Mouse (Mus musculus): ENCODE data around the gene Dlat. TPM values are rescaled to one million over a fixed set of nuclear protein-coding genes. Genes with fewer than 3 reads are reported as not detected.

Gene Dlat
- total and polyA plus RNA-seq, 3 experiments = 36.1 to 61.3 (median 60.0) TPM

DNA sequence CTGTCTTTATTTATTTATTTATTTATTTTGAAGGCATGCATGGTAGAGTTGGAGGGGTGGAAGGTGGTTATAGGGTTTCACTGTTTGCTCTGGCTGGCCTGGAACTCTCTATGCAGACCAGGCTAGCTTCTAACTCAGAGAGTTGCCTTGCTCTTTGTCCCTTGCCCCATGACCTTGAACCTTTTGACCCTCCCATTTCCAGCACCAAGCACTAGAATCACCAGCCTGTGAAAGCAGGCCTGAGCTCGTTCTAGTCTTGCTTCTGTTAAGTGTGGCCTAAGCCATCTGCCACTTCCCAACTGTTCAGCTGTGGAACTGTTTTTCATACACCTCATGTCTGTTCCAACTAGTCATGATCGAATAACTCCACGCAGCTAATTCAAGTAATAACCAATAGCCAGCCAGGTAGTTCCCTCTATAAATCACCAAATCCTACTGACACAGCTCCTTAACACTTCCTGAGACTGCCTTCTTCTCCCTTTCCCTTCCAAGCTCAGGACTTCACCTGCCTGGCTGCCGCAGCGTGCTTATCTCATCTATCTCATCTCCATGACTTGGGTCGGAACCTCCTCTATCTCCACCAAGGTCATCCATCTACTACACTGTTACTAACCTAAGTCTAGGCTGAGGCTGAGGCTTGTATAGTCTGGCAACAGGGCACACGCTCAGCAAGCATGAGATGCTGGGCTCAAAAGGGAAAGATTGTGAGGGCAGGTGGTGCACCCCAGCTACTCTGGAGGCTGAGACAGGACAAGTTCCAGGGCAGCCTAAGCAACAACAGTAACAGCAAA, 57.3 kb downstream of the Dlat start:
- DNase-seq (ENCODE audit: low spot score) (no peak), ATAC-seq (ENCODE audit: extremely low read depth, insufficient number of reproducible peaks, low FRiP score, poor library complexity, severe bottlenecking) (no peak)
- peaks cover 35% of the 10 kb centered on the region for H3K4me1 ChIP-seq (ENCODE audit: insufficient read depth, low read depth, low read length)
- peaks cover 56% of the 10 kb centered on the region for H3K36me3 ChIP-seq (replicated peaks)
- H3K9me3 ChIP-seq (replicated peaks) = no peaks in the 10 kb centered on the region
- TF ChIP-seq POLR2AphosphoS5 (IDR thresholded peaks at IDR 0.05; ENCODE audit: insufficient replicate concordance, low read depth, low read length) (no peak), GATA2 (IDR thresholded peaks at IDR 0.05; ENCODE audit: borderline replicate concordance, low read depth, low read length) (no peak), GATA1 (IDR thresholded peaks at IDR 0.05; ENCODE audit: borderline replicate concordance, low read length) (no peak), CTCF (IDR thresholded peaks at IDR 0.05; ENCODE audit: low read depth, low read length) (no peak), TAL1 (conservative IDR thresholded peaks at IDR 0.05; ENCODE audit: low read depth, low read length) (no peak)
- no peaks in the 10 kb centered on the region for H3K27me3 ChIP-seq (ENCODE audit: insufficient read depth, low read length)
- H3K4me3 ChIP-seq (ENCODE audit: low read depth, low read length) = peak overlapping the region; percentile 97

DNA sequence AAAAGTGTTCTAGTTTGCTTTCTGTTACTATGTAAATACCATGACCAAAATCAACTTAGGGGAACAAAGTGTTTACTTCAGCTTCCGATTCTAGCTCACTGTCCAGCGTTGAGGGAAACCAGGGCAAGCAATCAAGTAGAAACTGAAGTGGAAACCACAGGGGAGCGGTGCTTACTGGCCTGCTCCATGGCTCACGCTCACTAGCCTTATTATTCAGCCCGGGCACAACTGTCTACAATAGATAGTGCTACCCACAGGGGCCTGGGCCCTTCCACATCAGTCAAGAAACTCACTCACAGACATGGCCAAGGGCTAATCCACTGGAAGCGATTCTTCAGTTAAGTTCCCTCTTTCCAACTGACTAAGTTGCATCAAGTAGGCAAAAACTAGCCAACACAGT, 58.0 kb downstream of the Dlat start:
- TF ChIP-seq POLR2AphosphoS5 (IDR thresholded peaks at IDR 0.05; ENCODE audit: insufficient replicate concordance, low read depth, low read length) (no peak), CTCF (IDR thresholded peaks at IDR 0.05; ENCODE audit: low read depth, low read length) (no peak)
- DNase-seq (ENCODE audit: low spot score) (no peak), ATAC-seq (ENCODE audit: extremely low read depth, insufficient number of reproducible peaks, low FRiP score, poor library complexity, severe bottlenecking) (no peak)
- H3K4me1 ChIP-seq (ENCODE audit: insufficient read depth, low read depth, low read length) = peaks cover 33% of the 10 kb centered on the region
- peak overlapping the region; percentile 51; the same call in 1 of the 2 replicates for H3K4me3 ChIP-seq (ENCODE audit: low read depth, low read length)
- H3K27me3 ChIP-seq (ENCODE audit: insufficient read depth, low read length) = no peaks in the 10 kb centered on the region
- peaks cover 61% of the 10 kb centered on the region for H3K36me3 ChIP-seq (replicated peaks)
- H3K9me3 ChIP-seq (replicated peaks) = no peaks in the 10 kb centered on the region

- no peaks in the 10 kb centered on the region for H3K9me3 ChIP-seq (replicated peaks)
- peaks cover 81% of the 10 kb centered on the region for H3K36me3 ChIP-seq (replicated peaks)
- ATAC-seq (ENCODE audit: extremely low read depth, insufficient number of reproducible peaks, low FRiP score, poor library complexity, severe bottlenecking) (no peak), DNase-seq (ENCODE audit: low spot score) (no peak)
- TF ChIP-seq CTCF (IDR thresholded peaks at IDR 0.05; ENCODE audit: low read depth, low read length) (no peak), GATA2 (IDR thresholded peaks at IDR 0.05; ENCODE audit: borderline replicate concordance, low read depth, low read length) (no peak), TAL1 (conservative IDR thresholded peaks at IDR 0.05; ENCODE audit: low read depth, low read length) (no peak), POLR2AphosphoS5 (IDR thresholded peaks at IDR 0.05; ENCODE audit: insufficient replicate concordance, low read depth, low read length) (no peak), GATA1 (IDR thresholded peaks at IDR 0.05; ENCODE audit: borderline replicate concordance, low read length) (no peak)
- H3K4me1 ChIP-seq (ENCODE audit: insufficient read depth, low read depth, low read length) = peaks cover 17% of the 10 kb centered on the region
- H3K4me3 ChIP-seq (ENCODE audit: low read depth, low read length) = no peak overlapping the region
- no peaks in the 10 kb centered on the region for H3K27me3 ChIP-seq (ENCODE audit: insufficient read depth, low read length)
Observed at GRCm38 (mm10) chr9:50596973-50597372, 62.6 kb downstream of the Dlat start.

DNA sequence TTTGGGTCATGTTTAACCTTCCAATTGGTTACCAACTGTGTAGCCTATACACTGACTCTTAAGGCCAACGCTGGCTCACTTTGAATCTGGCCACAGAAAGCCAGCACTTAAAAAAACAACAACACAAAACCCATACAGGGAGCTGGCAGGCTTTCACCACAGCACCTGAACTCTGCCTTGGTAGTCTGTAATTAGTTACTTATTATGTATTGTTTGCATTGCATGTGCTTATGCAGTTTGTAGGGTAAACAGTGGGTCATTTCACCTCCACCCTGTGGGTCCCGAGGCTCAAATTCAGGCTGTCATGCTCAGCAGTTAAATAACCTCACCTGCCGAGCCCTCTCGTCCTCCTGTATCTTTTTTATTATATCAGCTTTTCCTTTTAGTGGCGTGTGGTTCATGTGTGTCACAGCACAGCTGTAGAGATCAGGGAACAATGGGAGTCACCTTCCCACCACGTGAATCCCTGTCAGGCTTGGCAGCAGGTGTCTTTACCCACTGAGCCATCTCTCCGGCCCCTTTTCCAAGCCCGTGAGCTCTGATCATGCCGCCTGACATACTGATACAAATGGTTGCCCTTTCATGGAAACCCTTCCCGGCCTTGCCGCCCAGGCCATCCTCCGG, 64.7 kb downstream of the Dlat start:
- H3K27me3 ChIP-seq (ENCODE audit: insufficient read depth, low read length) = peaks cover 8% of the 10 kb centered on the region
- no peak for TF ChIP-seq GATA2 (IDR thresholded peaks at IDR 0.05; ENCODE audit: borderline replicate concordance, low read depth, low read length)
- TF ChIP-seq POLR2AphosphoS5 (IDR thresholded peaks at IDR 0.05; ENCODE audit: insufficient replicate concordance, low read depth, low read length) = no peak
- TF ChIP-seq TAL1 (conservative IDR thresholded peaks at IDR 0.05; ENCODE audit: low read depth, low read length) = no peak
- no peak for TF ChIP-seq GATA1 (IDR thresholded peaks at IDR 0.05; ENCODE audit: borderline replicate concordance, low read length)
- TF ChIP-seq CTCF (IDR thresholded peaks at IDR 0.05; ENCODE audit: low read depth, low read length) = no peak
- DNase-seq (ENCODE audit: low spot score) (no peak), ATAC-seq (ENCODE audit: extremely low read depth, insufficient number of reproducible peaks, low FRiP score, poor library complexity, severe bottlenecking) (no peak)
- no peaks in the 10 kb centered on the region for H3K9me3 ChIP-seq (replicated peaks)
- H3K4me3 ChIP-seq (ENCODE audit: low read depth, low read length) = no peak overlapping the region
- H3K4me1 ChIP-seq (ENCODE audit: insufficient read depth, low read depth, low read length) = peaks cover 2% of the 10 kb centered on the region; the same call in 1 of the 2 replicates
- peaks cover 63% of the 10 kb centered on the region for H3K36me3 ChIP-seq (replicated peaks)

GRCm38 (mm10) chr9:50593544-50593943, 66.0 kb downstream of the Dlat start:
- ATAC-seq (ENCODE audit: extremely low read depth, insufficient number of reproducible peaks, low FRiP score, poor library complexity, severe bottlenecking) (no peak), DNase-seq (ENCODE audit: low spot score) (no peak)
- H3K4me3 ChIP-seq (ENCODE audit: low read depth, low read length) = no peak overlapping the region
- peaks cover 50% of the 10 kb centered on the region for H3K36me3 ChIP-seq (replicated peaks)
- no peak for TF ChIP-seq GATA1 (IDR thresholded peaks at IDR 0.05; ENCODE audit: borderline replicate concordance, low read length)
- TF ChIP-seq CTCF (IDR thresholded peaks at IDR 0.05; ENCODE audit: low read depth, low read length) = peak; percentile 56
- no peaks in the 10 kb centered on the region for H3K9me3 ChIP-seq (replicated peaks)
- peaks cover 8% of the 10 kb centered on the region for H3K27me3 ChIP-seq (ENCODE audit: insufficient read depth, low read length)
- H3K4me1 ChIP-seq (ENCODE audit: insufficient read depth, low read depth, low read length) = peaks cover under 1% of the 10 kb centered on the region; the same call in 1 of the 2 replicates

GRCm38 (mm10) chr9:50592955-50593354, 66.6 kb downstream of the Dlat start:
- Histone ChIP-seq H3K36me3 (replicated peaks) (peaks cover 44% of the 10 kb centered on the region), H3K27me3 (ENCODE audit: insufficient read depth, low read length) (peaks cover 8% of the 10 kb centered on the region), H3K9me3 (replicated peaks) (no peaks in the 10 kb centered on the region), H3K4me1 (ENCODE audit: insufficient read depth, low read depth, low read length) (no peaks in the 10 kb centered on the region; the same call in 1 of the 2 replicates), H3K4me3 (ENCODE audit: low read depth, low read length) (no peak overlapping the region)
- TF ChIP-seq GATA2 (IDR thresholded peaks at IDR 0.05; ENCODE audit: borderline replicate concordance, low read depth, low read length) = no peak
- TF ChIP-seq POLR2AphosphoS5 (IDR thresholded peaks at IDR 0.05; ENCODE audit: insufficient replicate concordance, low read depth, low read length) = no peak
- no peak for TF ChIP-seq CTCF (IDR thresholded peaks at IDR 0.05; ENCODE audit: low read depth, low read length)
- no peak for TF ChIP-seq TAL1 (conservative IDR thresholded peaks at IDR 0.05; ENCODE audit: low read depth, low read length)
- no peak for TF ChIP-seq GATA1 (IDR thresholded peaks at IDR 0.05; ENCODE audit: borderline replicate concordance, low read length)
- ATAC-seq (ENCODE audit: extremely low read depth, insufficient number of reproducible peaks, low FRiP score, poor library complexity, severe bottlenecking) = no peak
- no peak for DNase-seq (ENCODE audit: low spot score)

All from G1E (cell line).